Mouse (Mus musculus) hindbrain, embryonic 13.5 days (tissue): ENCODE measurements around the gene Hspa1a. TPM values are rescaled to one million over a fixed set of nuclear protein-coding genes. Genes with fewer than 3 reads are reported as not detected.
"Not testable (repeated sequence)": the region's sequence is repeated elsewhere in the genome, so short reads cannot be mapped to it uniquely, and the experiment has no call there.

Experiments used
- ATAC-seq: fragments of 200-750 bp; cut with Nextera tagmentation; 2 replicates; pipeline ENCODE4 v1.8.0; 2017; ENCODE audit warnings: moderate TSS enrichment; ENCODE audit not compliant: low FRiP score
- H3K27ac ChIP-seq: fragments of 300-500 bp; sonication (generic); 2 replicates; pipeline ENCODE4 v1.5.1; 2015; ENCODE audit warnings: inconsistent platforms, mild to moderate bottlenecking, moderate library complexity
- H3K27me3 ChIP-seq: fragments of 300-500 bp; sonication (generic); 2 replicates; pipeline ENCODE4 v1.6.1; 2015; ENCODE audit warnings: mild to moderate bottlenecking, inconsistent platforms
- H3K36me3 ChIP-seq: fragments of 300-500 bp; sonication (generic); 2 replicates; pipeline ENCODE4 v1.6.1; 2015; ENCODE audit warnings: mild to moderate bottlenecking, inconsistent platforms
- H3K4me1 ChIP-seq: fragments of 300-500 bp; sonication (generic); replicated peaks from 2 replicates; pipeline ENCODE4 v1.6.1; 2015; ENCODE audit warnings: inconsistent platforms
- H3K4me2 ChIP-seq: fragments of 300-500 bp; sonication (generic); 2 replicates; pipeline ENCODE4 v1.6.1; 2015; ENCODE audit warnings: inconsistent platforms, mild to moderate bottlenecking, moderate library complexity
- H3K4me3 ChIP-seq: fragments of 300-500 bp; sonication (generic); 2 replicates; pipeline ENCODE4 v1.5.1; 2015; ENCODE audit warnings: mild to moderate bottlenecking, inconsistent platforms
- H3K9ac ChIP-seq: fragments of 300-500 bp; sonication (generic); 2 replicates; pipeline ENCODE4 v1.6.1; 2015; ENCODE audit warnings: mild to moderate bottlenecking, inconsistent platforms
- H3K9me3 ChIP-seq: fragments of 300-500 bp; sonication (generic); 2 replicates; pipeline ENCODE4 v1.6.1; 2016; ENCODE audit warnings: inconsistent platforms
- WGBS: fragments of 180-500 bp; shearing (Covaris S2); methylation state at CpG from one replicate; pipeline ENCODE4 v1.1.7; 2015; 5-methylcytosine and 5-hydroxymethylcytosine counted together
- polyA plus RNA-seq: library from polyadenylated mRNA; unstranded; fragments of >200 nt; fragmentation: Nextera tagmentation; extraction: Ambion mirVana; gene quantifications from 2 replicates; pipeline ENCODE4 v1.2.1, GENCODE M21; 2015

The Hspa1a gene
- polyA plus RNA-seq, 1 experiment from 2014 or later, result 4.6 TPM

DNA sequence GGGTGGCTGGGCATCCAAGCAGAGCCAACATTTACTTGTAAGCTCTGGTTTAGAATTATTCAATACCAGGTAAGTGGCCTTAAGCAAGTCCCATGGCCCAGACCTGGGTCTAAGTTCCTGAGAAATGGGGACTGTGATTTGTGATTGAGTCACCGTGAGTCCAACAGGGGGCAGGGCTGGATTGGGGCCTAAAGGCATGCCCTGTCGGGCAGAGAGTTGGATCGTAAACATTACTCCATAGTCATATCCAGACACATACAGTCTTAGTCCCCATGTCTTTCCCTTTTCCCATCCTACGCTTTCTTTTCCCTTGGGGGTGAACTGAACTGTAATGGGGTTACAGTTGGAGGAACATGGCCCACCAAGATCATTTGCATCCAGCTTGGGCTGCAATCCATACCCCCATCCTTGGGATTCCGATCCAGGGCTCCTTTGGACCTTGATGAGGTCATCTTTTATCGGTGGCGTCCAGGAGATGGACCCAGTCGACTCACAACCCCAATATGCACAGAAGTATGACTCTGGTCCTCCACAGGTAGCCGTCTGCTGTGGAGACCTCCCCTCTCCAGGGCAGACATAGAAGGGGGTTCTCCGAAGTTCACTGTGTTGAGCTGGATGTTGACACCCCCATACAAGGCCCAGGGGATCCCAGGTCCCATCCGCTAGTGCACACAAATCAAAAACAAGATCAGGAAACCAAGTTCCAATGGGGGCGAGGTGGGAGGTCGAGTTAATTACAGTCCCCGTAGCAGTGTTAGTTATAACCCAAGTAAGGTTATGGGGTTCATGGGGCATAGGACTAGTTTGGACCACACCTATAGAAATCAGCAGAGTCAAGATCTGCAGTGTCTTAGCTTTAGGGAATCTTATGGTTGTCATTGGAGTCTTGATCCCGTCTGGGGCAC is 26.8 kb upstream of the Hspa1a start:
- peak overlapping the region; percentile 46; the same call in 1 of the 2 replicates for H3K9ac ChIP-seq
- H3K4me1 ChIP-seq, result peaks cover 32% of the 10 kb centered on the region
- no peak overlapping the region for H3K27ac ChIP-seq
- peak overlapping the region; percentile 100; the same call in 1 of the 2 replicates for H3K4me2 ChIP-seq
- no peaks in the 10 kb centered on the region for H3K36me3 ChIP-seq
- H3K9me3 ChIP-seq, result no peaks in the 10 kb centered on the region
- H3K4me3 ChIP-seq, result no peak overlapping the region
- H3K27me3 ChIP-seq, result no peaks in the 10 kb centered on the region
- 92% methylated on average over 15 of the region's 15 CpGs for WGBS
- no peak for ATAC-seq

DNA sequence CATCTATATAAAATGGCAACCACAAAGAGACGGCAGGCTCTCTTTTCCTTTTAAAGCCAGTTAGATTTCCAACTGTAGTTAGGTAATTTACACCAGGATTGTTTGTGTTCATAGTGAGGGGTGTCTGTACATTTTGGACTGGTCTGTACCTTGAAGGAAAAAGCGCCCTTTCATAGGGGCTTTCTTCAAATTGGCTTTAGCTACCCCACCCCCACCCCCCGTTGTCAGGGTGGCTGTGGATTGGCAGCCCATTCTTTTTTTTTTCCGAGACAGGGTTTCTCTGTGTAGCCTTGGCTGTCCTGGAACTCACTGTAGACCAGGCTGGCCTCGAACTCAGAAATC is 25.2 kb upstream of the Hspa1a start:
- 82% methylated on average over 5 of the region's 5 CpGs for WGBS
- H3K36me3 ChIP-seq, result no peaks in the 10 kb centered on the region
- no peak for ATAC-seq

DNA sequence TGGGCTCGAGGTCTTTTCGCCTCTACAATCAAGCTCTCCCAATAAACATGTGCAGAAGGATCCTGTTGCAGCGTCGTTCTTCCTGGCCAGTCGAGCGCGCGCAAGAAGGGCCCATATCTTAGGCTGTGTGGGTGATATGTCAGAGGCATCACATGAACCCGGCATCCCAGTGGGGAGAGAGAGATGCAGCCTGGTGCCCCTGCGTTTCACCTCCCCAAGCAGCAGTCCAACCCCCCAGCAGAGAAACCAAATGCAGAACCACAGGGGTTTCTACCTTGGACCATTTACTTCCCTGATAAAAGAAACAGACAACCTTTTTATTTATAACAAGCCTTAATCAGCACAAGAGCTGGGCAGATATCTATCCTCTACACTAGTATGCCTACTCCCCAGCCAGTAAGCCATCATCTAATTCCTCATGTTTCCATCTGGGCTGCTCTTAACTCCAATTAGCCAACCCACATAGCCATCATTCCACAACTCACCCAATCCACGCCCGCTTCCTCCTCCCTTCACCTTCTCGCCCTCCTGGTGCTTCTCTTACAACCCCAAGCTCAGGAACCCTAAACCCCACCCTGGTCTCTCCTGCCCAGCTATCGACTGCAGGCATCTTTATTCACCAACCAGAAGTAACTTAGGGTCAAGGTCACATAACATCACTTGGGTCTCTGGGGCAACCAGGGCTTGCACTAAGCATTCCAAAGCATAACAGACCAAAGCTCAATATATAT is 24.6 kb upstream of the Hspa1a start:
- WGBS, result 86% methylated on average over 14 of the region's 14 CpGs
- ATAC-seq, result no peak
- H3K4me3 ChIP-seq, result no peak overlapping the region
- H3K36me3 ChIP-seq, result no peaks in the 10 kb centered on the region
- H3K27me3 ChIP-seq, result no peaks in the 10 kb centered on the region
- no peaks in the 10 kb centered on the region for H3K9me3 ChIP-seq
- no peak overlapping the region for H3K9ac ChIP-seq
- no peak overlapping the region for H3K27ac ChIP-seq
- no peak overlapping the region for H3K4me2 ChIP-seq
- H3K4me1 ChIP-seq, result peaks cover 10% of the 10 kb centered on the region

More for the DNA sequence above, 25.2 kb upstream of the Hspa1a start:
- no peak overlapping the region for H3K27ac ChIP-seq
- H3K9ac ChIP-seq, result peak overlapping the region; percentile 0; the same call in 1 of the 2 replicates
- no peak overlapping the region for H3K4me3 ChIP-seq
- no peak overlapping the region for H3K4me2 ChIP-seq
- H3K27me3 ChIP-seq, result no peaks in the 10 kb centered on the region
- H3K4me1 ChIP-seq, result peaks cover 16% of the 10 kb centered on the region
- no peaks in the 10 kb centered on the region for H3K9me3 ChIP-seq

DNA sequence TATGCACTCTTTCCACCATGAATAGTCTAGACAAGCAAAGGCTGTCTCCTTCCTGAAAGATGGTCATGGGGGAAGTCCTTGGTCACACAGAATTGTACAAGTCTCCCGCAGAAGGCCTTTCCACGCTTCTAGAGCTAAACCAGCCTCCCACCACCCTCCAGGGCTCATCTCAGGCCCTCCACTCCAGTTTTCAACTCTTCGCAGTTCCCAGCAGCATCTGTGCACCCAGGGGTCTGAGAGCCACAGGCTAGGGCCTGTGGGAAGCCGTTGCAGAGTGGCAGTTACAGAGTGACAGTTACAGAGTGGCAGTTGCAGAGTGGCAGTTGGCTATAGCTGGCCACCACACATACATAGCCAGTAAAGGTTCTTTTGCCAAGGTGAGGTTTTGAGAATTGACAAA is 24.0 kb upstream of the Hspa1a start:
- not testable (repeated sequence) for H3K4me3 ChIP-seq, H3K9me3 ChIP-seq, H3K4me1 ChIP-seq, ATAC-seq, H3K9ac ChIP-seq, H3K27ac ChIP-seq, H3K4me2 ChIP-seq, H3K36me3 ChIP-seq, H3K27me3 ChIP-seq
- WGBS, result 97% methylated on average over 4 of the region's 4 CpGs

DNA sequence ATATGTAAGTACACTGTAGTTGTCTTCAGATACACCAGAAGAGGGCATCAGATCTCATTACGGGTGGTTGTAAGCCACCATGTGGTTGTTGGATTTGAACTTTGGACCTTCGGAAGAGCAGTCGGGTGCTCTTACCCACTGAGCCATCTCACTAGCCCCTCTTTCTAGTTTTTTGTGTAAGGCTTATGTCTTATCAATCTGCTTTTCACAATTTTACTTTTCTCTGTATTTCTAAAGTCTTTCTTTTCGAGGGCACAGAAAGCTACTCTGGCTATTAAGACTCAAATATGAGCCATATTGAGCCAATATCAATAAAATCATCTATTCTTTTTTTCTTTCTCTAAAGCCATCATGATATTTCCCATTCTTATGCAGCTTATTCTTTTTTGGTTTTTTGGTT is 23.2 kb upstream of the Hspa1a start:
- 86% methylated on average over 4 of the region's 4 CpGs for WGBS
- not testable (repeated sequence) for H3K27me3 ChIP-seq, H3K27ac ChIP-seq, H3K36me3 ChIP-seq, H3K9ac ChIP-seq, H3K4me1 ChIP-seq, H3K4me3 ChIP-seq, H3K4me2 ChIP-seq, ATAC-seq, H3K9me3 ChIP-seq

DNA sequence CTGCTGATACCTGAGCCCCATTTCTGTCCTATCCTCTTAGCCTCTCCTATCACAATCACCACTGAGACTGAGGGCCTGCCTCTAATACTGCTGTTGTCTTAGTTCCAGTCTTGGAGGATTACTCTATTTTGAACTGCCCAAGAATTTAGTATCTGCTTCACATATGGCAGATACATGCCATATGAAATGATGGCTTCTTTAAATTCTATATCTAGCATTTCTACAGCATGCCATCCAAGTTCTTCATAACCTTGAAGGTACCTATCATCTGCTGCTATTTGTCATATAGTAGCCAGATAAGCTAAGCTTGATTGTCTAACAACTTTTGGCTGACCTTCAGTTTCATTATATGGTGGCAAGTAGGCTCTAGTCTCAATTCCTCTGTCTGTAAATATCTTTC is 22.8 kb upstream of the Hspa1a start:
- Histone ChIP-seq H3K27me3 (no peaks in the 10 kb centered on the region), H3K4me2 (no peak overlapping the region), H3K4me3 (no peak overlapping the region), H3K9me3 (no peaks in the 10 kb centered on the region), H3K36me3 (peaks cover 9% of the 10 kb centered on the region; the same call in 1 of the 2 replicates), H3K4me1 (peaks cover 4% of the 10 kb centered on the region), H3K27ac (no peak overlapping the region), H3K9ac (no peak overlapping the region)
- no peak for ATAC-seq

DNA sequence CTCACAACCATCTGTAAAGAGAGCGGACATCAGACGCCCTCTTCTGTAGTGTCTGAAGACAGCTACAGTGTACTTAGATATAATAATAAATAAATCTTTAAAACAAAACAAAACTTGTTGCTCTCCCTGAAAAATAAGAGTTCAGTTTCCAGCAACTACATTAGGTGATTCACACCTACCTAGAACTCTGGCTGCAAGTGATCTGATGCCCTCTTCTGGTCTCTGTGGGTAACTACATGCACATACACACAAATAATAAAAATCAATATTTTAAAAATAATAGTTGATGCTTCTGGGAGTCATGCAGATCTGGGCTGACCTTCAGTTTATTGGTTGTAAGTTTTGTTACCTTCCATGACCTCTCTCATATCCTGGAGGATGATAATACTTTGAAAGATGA is 12.3 kb upstream of the Hspa1a start:
- Histone ChIP-seq H3K9ac (no peak overlapping the region), H3K4me3 (no peak overlapping the region), H3K9me3 (no peaks in the 10 kb centered on the region), H3K4me2 (no peak overlapping the region), H3K36me3 (peaks cover 22% of the 10 kb centered on the region), H3K27ac (no peak overlapping the region), H3K27me3 (no peaks in the 10 kb centered on the region), H3K4me1 (peaks cover 24% of the 10 kb centered on the region)
- ATAC-seq, result no peak
- 78% methylated on average over 2 of the region's 2 CpGs for WGBS

DNA sequence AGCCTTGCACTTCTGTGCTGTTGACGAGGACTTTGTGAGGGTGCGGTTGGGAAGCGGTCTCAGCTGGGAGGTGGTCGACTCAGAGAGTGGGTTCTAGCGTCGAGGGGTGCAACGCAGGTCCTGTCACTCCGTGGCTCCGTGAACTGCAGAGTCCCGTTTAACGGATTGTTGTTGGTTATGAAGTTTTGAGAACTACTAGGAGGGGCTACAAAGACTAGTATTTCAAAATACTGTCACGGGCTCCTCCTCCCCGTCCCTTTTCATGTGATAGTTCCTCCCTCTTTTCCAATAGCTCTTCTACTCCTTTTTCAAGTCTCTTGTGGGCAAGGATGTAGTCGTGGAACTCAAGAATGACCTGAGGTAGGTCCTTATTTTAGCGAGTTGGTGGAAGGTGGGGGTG is 10.4 kb upstream of the Hspa1a start:
- peaks cover 24% of the 10 kb centered on the region for H3K4me1 ChIP-seq
- peak overlapping the region; percentile 97 for H3K27ac ChIP-seq
- H3K4me2 ChIP-seq, result peak overlapping the region; percentile 88
- peak overlapping the region; percentile 87 for H3K9ac ChIP-seq
- no peaks in the 10 kb centered on the region for H3K27me3 ChIP-seq
- no peak for ATAC-seq
- peak overlapping the region; percentile 76 for H3K4me3 ChIP-seq
- H3K9me3 ChIP-seq, result no peaks in the 10 kb centered on the region
- peaks cover 18% of the 10 kb centered on the region for H3K36me3 ChIP-seq
- 0% methylated on average over 15 of the region's 15 CpGs for WGBS

DNA sequence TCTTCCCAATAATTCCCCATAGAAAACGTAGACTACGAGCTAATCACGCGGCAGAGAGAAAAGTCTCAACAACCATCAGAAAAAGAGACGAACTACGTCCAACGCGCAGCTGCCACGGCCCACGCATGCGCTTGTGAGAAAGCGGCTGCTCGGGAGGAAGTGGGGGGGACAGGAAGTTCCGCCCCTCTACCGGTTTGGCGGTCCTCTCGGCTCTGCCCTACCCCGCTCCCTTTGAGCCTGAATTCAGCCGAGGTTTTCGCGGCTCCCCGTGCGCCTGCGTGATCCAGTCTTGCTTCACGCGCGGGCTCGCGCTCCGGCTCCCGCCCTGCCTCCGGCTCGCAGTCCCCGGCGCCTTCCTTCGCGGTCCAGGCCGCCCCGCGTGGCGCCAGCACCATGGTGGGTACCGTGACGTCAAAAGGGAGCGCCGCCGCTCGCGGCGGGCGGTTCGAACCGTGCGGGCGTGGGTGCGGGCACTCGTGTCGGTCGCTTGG is 9.8 kb upstream of the Hspa1a start, which contains the start of gene Lsm2:
Gene Lsm2, plus strand, starts transcription at position 173 of the 491 bp plus-strand sequence.
- Histone ChIP-seq H3K9me3 (no peaks in the 10 kb centered on the region), H3K4me3 (peak within 1 kb of the TSS; percentile 76), H3K9ac (peak within 1 kb of the TSS; percentile 87), H3K4me1 (peaks cover 24% of the 10 kb centered on the region), H3K4me2 (peak within 1 kb of the TSS; percentile 88), H3K27me3 (no peaks in the 10 kb centered on the region), H3K36me3 (peaks cover 17% of the 10 kb centered on the region), H3K27ac (peak within 1 kb of the TSS; percentile 97)
- under 1% methylated on average over 58 of the region's 58 CpGs for WGBS
- peak; percentile 97 for ATAC-seq

DNA sequence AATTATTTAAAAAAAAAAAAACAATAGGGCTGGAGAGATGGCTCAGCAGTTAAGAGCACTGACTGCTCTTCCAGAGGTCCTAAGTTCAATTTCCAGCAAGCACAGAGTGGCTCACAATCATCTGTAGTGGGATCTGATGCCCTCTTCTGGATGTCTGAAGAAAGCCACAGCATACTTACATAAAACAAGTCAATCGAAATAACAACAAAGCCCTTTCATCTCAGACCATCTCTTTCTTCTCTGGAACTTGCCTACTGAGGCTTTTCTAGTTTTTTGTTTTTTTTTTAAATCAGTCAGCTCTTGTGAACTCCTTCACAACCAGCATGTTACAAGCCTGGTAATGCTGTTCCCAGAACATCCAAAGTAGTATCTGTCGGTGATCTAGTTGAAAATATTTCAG is 8.7 kb upstream of the Hspa1a start:
- peak overlapping the region; percentile 88 for H3K4me2 ChIP-seq
- WGBS, result 21% methylated on average over 2 of the region's 2 CpGs
- no peak for ATAC-seq

DNA sequence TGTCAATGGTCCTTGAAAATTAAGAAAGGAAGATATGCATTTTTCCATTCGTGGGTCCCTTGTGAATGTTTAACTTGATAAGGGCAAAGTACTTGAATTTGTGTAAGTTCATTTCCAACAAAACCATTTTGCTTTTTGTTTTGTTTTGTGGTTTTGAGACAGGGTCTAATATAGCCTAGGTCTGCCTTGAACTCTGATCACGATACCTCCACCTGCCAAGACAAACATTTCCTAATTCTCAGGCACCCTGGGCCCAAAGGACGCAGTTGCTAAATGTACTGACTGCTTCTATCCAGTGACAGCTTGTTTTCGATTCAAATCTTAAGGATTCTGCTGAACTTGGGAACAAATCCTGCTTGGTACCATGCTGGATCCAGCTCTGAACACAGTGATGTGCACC is 7.7 kb upstream of the Hspa1a start:
- Histone ChIP-seq H3K4me2 (no peak overlapping the region), H3K27me3 (no peaks in the 10 kb centered on the region), H3K4me1 (peaks cover 24% of the 10 kb centered on the region), H3K27ac (no peak overlapping the region), H3K9me3 (no peaks in the 10 kb centered on the region), H3K36me3 (no peaks in the 10 kb centered on the region; the same call in 1 of the 2 replicates), H3K9ac (no peak overlapping the region), H3K4me3 (no peak overlapping the region)
- 96% methylated on average over 4 of the region's 4 CpGs for WGBS
- no peak for ATAC-seq

More for the DNA sequence above, 8.7 kb upstream of the Hspa1a start:
- Histone ChIP-seq H3K9ac (peak overlapping the region; percentile 87), H3K4me3 (peak overlapping the region; percentile 76), H3K27ac (peak overlapping the region; percentile 97; the same call in 1 of the 2 replicates), H3K4me1 (peaks cover 24% of the 10 kb centered on the region), H3K36me3 (peaks cover 6% of the 10 kb centered on the region), H3K9me3 (no peaks in the 10 kb centered on the region), H3K27me3 (no peaks in the 10 kb centered on the region)

DNA sequence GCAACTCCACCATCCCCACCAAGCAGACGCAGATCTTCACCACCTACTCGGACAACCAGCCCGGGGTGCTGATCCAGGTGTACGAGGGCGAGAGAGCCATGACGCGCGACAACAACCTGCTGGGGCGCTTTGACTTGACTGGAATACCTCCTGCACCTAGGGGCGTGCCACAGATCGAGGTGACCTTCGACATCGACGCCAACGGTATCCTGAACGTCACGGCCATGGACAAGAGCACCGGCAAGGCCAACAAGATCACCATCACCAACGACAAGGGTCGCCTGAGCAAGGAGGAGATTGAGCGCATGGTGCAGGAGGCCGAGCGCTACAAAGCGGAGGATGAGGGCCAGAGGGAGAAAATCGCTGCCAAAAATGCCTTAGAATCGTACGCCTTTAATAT is 6.3 kb upstream of the Hspa1a start:
- Histone ChIP-seq H3K4me1 (peaks cover 24% of the 10 kb centered on the region), H3K27ac (no peak overlapping the region), H3K36me3 (no peaks in the 10 kb centered on the region; the same call in 1 of the 2 replicates), H3K4me2 (no peak overlapping the region), H3K9me3 (no peaks in the 10 kb centered on the region), H3K27me3 (peaks cover 7% of the 10 kb centered on the region; the same call in 1 of the 2 replicates), H3K9ac (0 out of 2 replicates have a peak overlapping the region, but pooled peaks have one; percentile 8), H3K4me3 (no peak overlapping the region)
- ATAC-seq, result no peak
- 91% methylated on average over 27 of the region's 27 CpGs for WGBS
